Mouse (Mus musculus) spleen, adult 2 months (tissue): ENCODE data around the gene Nipa2.
"Not testable (repeated sequence)": the region's sequence is repeated elsewhere in the genome, so short reads cannot be mapped to it uniquely, and the experiment has no call there.

ENCODE experiments used
- CTCF ChIP-seq: fragments of 200-500 bp; IDR thresholded peaks from 2 replicates; pipeline ENCODE4 v1.5.1; 2011; ENCODE audit warnings: mild to moderate bottlenecking, inconsistent platforms; ENCODE audit not compliant: insufficient read depth, insufficient read length, insufficient replicate concordance; ENCODE audit errors: extremely low read depth
- POLR2A ChIP-seq: fragments of 200-500 bp; IDR thresholded peaks from 2 replicates; pipeline ENCODE4 v1.6.1; 2011; ENCODE audit warnings: low read depth, low read length, inconsistent platforms

- not testable (repeated sequence) for TF ChIP-seq CTCF, POLR2A
Measured at GRCm38 (mm10) chr7:55918365-55918764, 43.9 kb downstream of the Nipa2 start.
